Mouse (Mus musculus): ENCODE data around the gene Tek. TPM values are rescaled to one million over a fixed set of nuclear protein-coding genes. Genes with fewer than 3 reads are reported as not detected.

Tek gene
- total RNA-seq, 2 experiments from 2014 or later, result 6.4 to 6.6 TPM

- DNase-seq (ENCODE audit: low spot score in 2 of 2), result no peak
These were observed 64.1 kb downstream of the Tek start for GRCm38 (mm10) chr4:94803187-94803586.

GRCm38 (mm10) chr4:94810616-94811015, 71.5 kb downstream of the Tek start:
- DNase-seq (ENCODE audit: low spot score in 2 of 2), result no peak

- DNase-seq (ENCODE audit: low spot score in 2 of 2), result no peak
These were observed 87.8 kb downstream of the Tek start for GRCm38 (mm10) chr4:94826891-94827290.

- DNase-seq (ENCODE audit: low spot score in 2 of 2), result no peak
These were observed 88.3 kb downstream of the Tek start for GRCm38 (mm10) chr4:94827429-94827828.

- no peak for DNase-seq (ENCODE audit: low spot score in 2 of 2)
These were observed 90.9 kb downstream of the Tek start for GRCm38 (mm10) chr4:94829924-94830386.

GRCm38 (mm10) chr4:94837061-94837460, 98.0 kb downstream of the Tek start:
- DNase-seq (ENCODE audit: low spot score in 2 of 2), result no peak

- no peak for DNase-seq (ENCODE audit: low spot score in 2 of 2)
These were observed 114.2 kb downstream of the Tek start for GRCm38 (mm10) chr4:94853301-94853700.

GRCm38 (mm10) chr4:94854270-94854669, 115.2 kb downstream of the Tek start:
- no peak for DNase-seq (ENCODE audit: low spot score in 2 of 2)

GRCm38 (mm10) chr4:94855201-94855600, 116.1 kb downstream of the Tek start:
- DNase-seq (ENCODE audit: low spot score in 2 of 2), result no peak

GRCm38 (mm10) chr4:94900744-94901143, 161.7 kb downstream of the Tek start:
- DNase-seq (ENCODE audit: low spot score in 2 of 2), result peak in 1 of 2 experiments; percentile 19

- no peak for DNase-seq (ENCODE audit: low spot score in 2 of 2)
These were observed 162.7 kb downstream of the Tek start for GRCm38 (mm10) chr4:94901780-94902179.

Other genes starting within 250 kb of the Tek start
- gene Gm10306, start 182.7 kb upstream of the Tek start, total RNA-seq (2021), result not detected
- 10 to 100 TPM; 11.0 to 11.7 TPM for gene Caap1, start 182.5 kb upstream of the Tek start, total RNA-seq (2021)
- gene Plaa, start 136.0 kb upstream of the Tek start, total RNA-seq (2021), result 10 to 100 TPM; 38.7 to 42.5 TPM
- gene Ift74, start 124.8 kb upstream of the Tek start, total RNA-seq (2021), result 10 to 100 TPM; 23.7 to 27.2 TPM
- not detected for gene Lrrc19, start 89.1 kb upstream of the Tek start, total RNA-seq (2021)
- gene Eqtn, start 189.6 kb downstream of the Tek start, total RNA-seq (2021), result 1 to 10 TPM in 1 of 2 experiments, not detected in 1; 1.2 TPM
- gene Mysm1, start 239.8 kb downstream of the Tek start, total RNA-seq (2021), result 10 to 100 TPM; 32.2 to 34.0 TPM